Mouse (Mus musculus): Measurements from ENCODE around the gene Gns. TPM values are rescaled to one million over a fixed set of nuclear protein-coding genes. Genes with fewer than 3 reads are reported as not detected.

Gene Gns
- polyA plus RNA-seq, 1 experiment, result 47.2 TPM

DNA sequence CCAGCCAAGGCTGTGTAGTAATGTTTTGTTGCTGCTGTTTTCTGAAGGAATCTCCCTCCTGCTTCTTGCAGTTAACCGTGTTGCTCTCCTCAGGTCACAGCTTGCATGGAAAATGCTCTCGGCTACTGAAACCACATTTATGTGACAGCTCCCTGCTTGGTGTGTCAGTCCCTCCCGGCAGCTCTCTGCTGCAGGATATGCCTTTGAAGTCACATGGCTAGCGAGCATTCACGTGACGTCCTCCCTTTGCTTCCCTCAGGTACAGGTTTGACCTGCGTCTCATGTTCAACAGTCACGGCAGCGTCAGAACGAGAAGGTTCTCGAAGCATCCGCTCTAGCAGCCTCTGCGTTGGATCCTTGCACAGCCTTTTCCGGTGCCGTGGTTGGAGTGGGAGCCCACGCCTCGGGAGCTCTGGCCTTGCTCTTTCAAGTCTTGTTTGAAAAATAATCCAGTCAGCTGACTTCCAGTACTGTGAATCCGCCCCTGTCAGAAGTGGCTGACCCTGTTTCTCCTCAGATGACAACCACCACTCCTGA is 30.0 kb downstream of the Gns start:
- Histone ChIP-seq H3K4me3 (ENCODE audit: insufficient read depth, poor library complexity, severe bottlenecking) (no peak overlapping the region), H3K36me3 (ENCODE audit: control insufficient read depth, insufficient read depth) (peaks cover 52% of the 10 kb centered on the region), H3K27me3 (ENCODE audit: control insufficient read depth, insufficient read depth, insufficient read length) (no peaks in the 10 kb centered on the region), H3ac (ENCODE audit: control insufficient read depth, insufficient read length, low read depth) (no peak overlapping the region), H3K79me2 (ENCODE audit: control insufficient read depth, insufficient read depth) (no peaks in the 10 kb centered on the region), H3K79me3 (ENCODE audit: low read depth) (no peaks in the 10 kb centered on the region)
- TF ChIP-seq MAX (IDR thresholded peaks at IDR 0.05) (no peak), USF1 (IDR thresholded peaks at IDR 0.05; ENCODE audit: low read depth) (no peak), MYOG (IDR thresholded peaks at IDR 0.05; ENCODE audit: control insufficient read depth, extremely low read depth, insufficient read length) (no peak), MYOD1 (IDR thresholded peaks at IDR 0.05; ENCODE audit: control insufficient read depth, insufficient read length, low read depth) (no peak), CTCF (IDR thresholded peaks at IDR 0.05; ENCODE audit: control insufficient read depth, insufficient read depth, insufficient read length) (no peak), FOSL1 (IDR thresholded peaks at IDR 0.05; ENCODE audit: insufficient read depth, low read length, poor library complexity, severe bottlenecking) (no peak), CEBPB (IDR thresholded peaks at IDR 0.05; ENCODE audit: low read depth) (no peak)

DNA sequence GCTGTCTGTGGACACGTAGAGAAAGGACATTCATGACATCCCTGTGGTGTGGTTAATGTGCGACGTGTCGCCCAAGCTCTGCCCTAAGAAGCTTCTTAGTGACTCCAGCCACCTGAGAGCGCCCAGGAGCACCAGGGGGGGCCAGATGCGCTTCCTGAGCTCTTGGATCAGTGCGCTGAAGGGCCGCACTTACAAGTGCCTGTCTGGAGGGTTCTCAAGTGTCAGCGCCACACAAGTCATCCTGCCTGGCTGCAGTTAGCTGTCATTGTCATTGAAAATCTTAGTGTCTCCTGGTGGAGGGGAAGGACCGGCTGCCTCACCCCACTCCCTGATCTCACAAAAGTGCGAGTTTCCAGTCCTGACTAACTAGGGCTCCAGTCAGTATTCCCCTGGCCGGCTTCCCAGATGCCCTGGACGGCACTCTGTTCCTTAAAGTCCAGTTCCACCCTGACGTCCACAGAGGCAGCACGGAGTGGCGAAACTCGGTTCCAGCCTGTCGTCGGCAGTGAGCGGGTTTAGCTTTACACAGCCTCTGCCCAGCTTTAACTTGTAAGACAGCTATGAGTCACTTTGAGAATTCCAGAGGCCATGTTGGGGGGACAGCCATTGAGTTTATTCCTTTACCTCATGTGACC is 30.8 kb downstream of the Gns start:
- Histone ChIP-seq H3K79me2 (ENCODE audit: control insufficient read depth, insufficient read depth) (no peaks in the 10 kb centered on the region), H3K36me3 (ENCODE audit: control insufficient read depth, insufficient read depth) (peaks cover 47% of the 10 kb centered on the region)

DNA sequence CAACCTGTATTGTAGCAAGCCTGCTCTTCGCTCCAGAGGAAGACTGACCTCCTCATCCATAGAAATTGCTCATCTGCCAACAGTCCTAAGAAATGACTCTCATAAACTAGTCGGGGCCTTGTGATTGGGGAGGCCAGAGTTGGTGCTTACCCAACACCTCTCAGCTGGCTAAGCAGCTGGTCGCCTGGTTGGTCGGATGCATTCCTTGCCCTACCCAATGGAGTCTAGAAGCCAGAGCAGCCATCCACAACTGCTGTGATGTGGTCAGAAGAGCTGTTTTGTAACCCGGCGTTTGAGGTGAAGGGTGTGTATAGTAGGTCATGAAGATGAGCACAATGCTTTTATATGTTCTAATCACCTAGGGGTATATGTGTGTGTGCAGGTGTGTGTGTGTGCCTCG is 33.7 kb downstream of the Gns start:
- Histone ChIP-seq H3ac (ENCODE audit: control insufficient read depth, insufficient read length, low read depth) (no peak overlapping the region), H3K79me2 (ENCODE audit: control insufficient read depth, insufficient read depth) (no peaks in the 10 kb centered on the region), H3K4me3 (ENCODE audit: insufficient read depth, poor library complexity, severe bottlenecking) (no peak overlapping the region), H3K79me3 (ENCODE audit: low read depth) (no peaks in the 10 kb centered on the region), H3K27me3 (ENCODE audit: control insufficient read depth, insufficient read depth, insufficient read length) (no peaks in the 10 kb centered on the region), H3K36me3 (ENCODE audit: control insufficient read depth, insufficient read depth) (peaks cover 19% of the 10 kb centered on the region)
- TF ChIP-seq MYOG (IDR thresholded peaks at IDR 0.05; ENCODE audit: control insufficient read depth, extremely low read depth, insufficient read length) (no peak), CTCF (IDR thresholded peaks at IDR 0.05; ENCODE audit: control insufficient read depth, insufficient read depth, insufficient read length) (no peak), CEBPB (IDR thresholded peaks at IDR 0.05; ENCODE audit: low read depth) (no peak), USF1 (IDR thresholded peaks at IDR 0.05; ENCODE audit: low read depth) (no peak), FOSL1 (IDR thresholded peaks at IDR 0.05; ENCODE audit: insufficient read depth, low read length, poor library complexity, severe bottlenecking) (no peak), MAX (IDR thresholded peaks at IDR 0.05) (no peak), MYOD1 (IDR thresholded peaks at IDR 0.05; ENCODE audit: control insufficient read depth, insufficient read length, low read depth) (no peak)

More for the DNA sequence above, 30.8 kb downstream of the Gns start:
- no peak for TF ChIP-seq CEBPB (IDR thresholded peaks at IDR 0.05; ENCODE audit: low read depth)
- no peak for TF ChIP-seq MYOG (IDR thresholded peaks at IDR 0.05; ENCODE audit: control insufficient read depth, extremely low read depth, insufficient read length)
- TF ChIP-seq USF1 (IDR thresholded peaks at IDR 0.05; ENCODE audit: low read depth), result no peak
- TF ChIP-seq MAX (IDR thresholded peaks at IDR 0.05), result no peak
- TF ChIP-seq MYOD1 (IDR thresholded peaks at IDR 0.05; ENCODE audit: control insufficient read depth, insufficient read length, low read depth), result no peak
- TF ChIP-seq CTCF (IDR thresholded peaks at IDR 0.05; ENCODE audit: control insufficient read depth, insufficient read depth, insufficient read length), result no peak
- TF ChIP-seq FOSL1 (IDR thresholded peaks at IDR 0.05; ENCODE audit: insufficient read depth, low read length, poor library complexity, severe bottlenecking), result no peak
- no peaks in the 10 kb centered on the region for H3K79me3 ChIP-seq (ENCODE audit: low read depth)
- no peak overlapping the region for H3K4me3 ChIP-seq (ENCODE audit: insufficient read depth, poor library complexity, severe bottlenecking)
- H3ac ChIP-seq (ENCODE audit: control insufficient read depth, insufficient read length, low read depth), result no peak overlapping the region
- no peaks in the 10 kb centered on the region for H3K27me3 ChIP-seq (ENCODE audit: control insufficient read depth, insufficient read depth, insufficient read length)

DNA sequence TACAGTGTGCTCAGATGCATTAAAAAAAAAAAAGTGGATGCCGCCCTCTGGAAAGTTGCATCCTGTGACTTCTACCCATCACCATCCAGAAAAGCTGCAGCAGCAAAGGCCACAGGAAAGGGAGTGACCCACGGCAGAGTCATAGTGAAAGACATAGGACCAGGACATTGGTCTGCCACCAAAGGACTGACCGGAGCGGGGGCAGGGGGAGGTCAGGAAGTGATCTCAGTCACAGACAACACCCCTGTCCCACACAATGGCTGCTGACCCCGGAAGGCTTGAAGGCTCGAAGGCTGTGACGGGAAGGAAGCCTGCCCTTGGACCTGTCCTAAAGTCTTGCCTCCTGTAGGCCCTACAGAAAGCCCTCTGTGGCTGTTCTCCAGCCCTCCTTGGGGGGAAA is 36.1 kb downstream of the Gns start:
- Histone ChIP-seq H3K4me3 (ENCODE audit: insufficient read depth, poor library complexity, severe bottlenecking) (no peak overlapping the region), H3K36me3 (ENCODE audit: control insufficient read depth, insufficient read depth) (no peaks in the 10 kb centered on the region), H3ac (ENCODE audit: control insufficient read depth, insufficient read length, low read depth) (no peak overlapping the region), H3K79me3 (ENCODE audit: low read depth) (no peaks in the 10 kb centered on the region), H3K27me3 (ENCODE audit: control insufficient read depth, insufficient read depth, insufficient read length) (no peaks in the 10 kb centered on the region), H3K79me2 (ENCODE audit: control insufficient read depth, insufficient read depth) (no peaks in the 10 kb centered on the region)
- TF ChIP-seq MAX (IDR thresholded peaks at IDR 0.05) (no peak), MYOG (IDR thresholded peaks at IDR 0.05; ENCODE audit: control insufficient read depth, extremely low read depth, insufficient read length) (no peak), CTCF (IDR thresholded peaks at IDR 0.05; ENCODE audit: control insufficient read depth, insufficient read depth, insufficient read length) (no peak), FOSL1 (IDR thresholded peaks at IDR 0.05; ENCODE audit: insufficient read depth, low read length, poor library complexity, severe bottlenecking) (no peak), MYOD1 (IDR thresholded peaks at IDR 0.05; ENCODE audit: control insufficient read depth, insufficient read length, low read depth) (no peak), CEBPB (IDR thresholded peaks at IDR 0.05; ENCODE audit: low read depth) (no peak), USF1 (IDR thresholded peaks at IDR 0.05; ENCODE audit: low read depth) (no peak)

DNA sequence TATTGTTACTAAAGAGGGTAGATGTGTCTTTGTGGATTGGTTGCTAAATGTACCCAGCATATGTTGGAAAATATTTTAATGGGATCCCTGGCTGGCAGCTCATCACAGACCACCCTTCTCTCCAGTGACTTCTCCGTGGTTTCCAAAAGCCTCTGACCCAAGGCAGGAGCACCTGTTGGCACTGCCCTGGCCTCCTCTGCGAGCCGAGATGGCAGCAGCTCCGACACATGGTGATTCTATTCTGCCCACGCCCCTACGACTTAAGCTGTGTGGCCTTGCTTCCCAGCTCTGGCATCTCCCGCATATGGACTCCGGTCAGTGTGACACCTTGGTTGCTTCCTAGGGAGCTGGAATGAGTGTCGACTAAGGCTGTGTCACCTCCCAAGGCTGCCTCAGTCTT is 38.2 kb downstream of the Gns start:
- no peaks in the 10 kb centered on the region for H3K36me3 ChIP-seq (ENCODE audit: control insufficient read depth, insufficient read depth)
- no peak overlapping the region for H3ac ChIP-seq (ENCODE audit: control insufficient read depth, insufficient read length, low read depth)
- no peaks in the 10 kb centered on the region for H3K27me3 ChIP-seq (ENCODE audit: control insufficient read depth, insufficient read depth, insufficient read length)
- H3K79me3 ChIP-seq (ENCODE audit: low read depth), result no peaks in the 10 kb centered on the region
- TF ChIP-seq USF1 (IDR thresholded peaks at IDR 0.05; ENCODE audit: low read depth), result no peak
- TF ChIP-seq FOSL1 (IDR thresholded peaks at IDR 0.05; ENCODE audit: insufficient read depth, low read length, poor library complexity, severe bottlenecking), result no peak
- no peak for TF ChIP-seq MAX (IDR thresholded peaks at IDR 0.05)
- TF ChIP-seq MYOD1 (IDR thresholded peaks at IDR 0.05; ENCODE audit: control insufficient read depth, insufficient read length, low read depth), result no peak
- no peak for TF ChIP-seq CTCF (IDR thresholded peaks at IDR 0.05; ENCODE audit: control insufficient read depth, insufficient read depth, insufficient read length)
- TF ChIP-seq CEBPB (IDR thresholded peaks at IDR 0.05; ENCODE audit: low read depth), result no peak
- TF ChIP-seq MYOG (IDR thresholded peaks at IDR 0.05; ENCODE audit: control insufficient read depth, extremely low read depth, insufficient read length), result no peak
- no peaks in the 10 kb centered on the region for H3K79me2 ChIP-seq (ENCODE audit: control insufficient read depth, insufficient read depth)
- no peak overlapping the region for H3K4me3 ChIP-seq (ENCODE audit: insufficient read depth, poor library complexity, severe bottlenecking)
